ENCODE assay signal across 8 mouse cellular contexts in the genomic region with DNA sequence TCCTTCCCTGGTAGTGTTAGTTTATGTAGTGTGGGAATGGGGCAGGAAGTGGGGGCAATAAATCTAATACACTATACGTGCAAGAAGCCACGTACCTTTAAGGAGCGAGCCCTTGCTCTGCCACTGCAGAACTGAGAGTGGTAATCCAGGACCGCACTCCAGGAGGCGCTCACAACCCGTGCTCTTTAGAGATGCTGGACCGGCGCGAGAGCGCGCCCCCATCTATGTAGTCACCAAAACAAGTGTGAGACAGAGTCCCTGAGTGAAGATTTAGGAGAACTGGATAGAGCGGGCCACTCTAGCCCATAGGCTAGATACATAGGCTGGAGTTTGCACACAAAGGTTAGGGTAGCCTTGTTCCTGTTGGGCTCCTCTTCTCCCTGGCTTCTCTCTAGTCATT. TPM values are rescaled to one million over a fixed set of nuclear protein-coding genes. Genes with fewer than 3 reads are reported as not detected.
DNase-seq lines count a peak whose midpoint lies in the region; ATAC-seq and TF ChIP-seq lines count a peak whose summit lies in the region.

No protein-coding gene starts in this region.

- no peak overlapping the region for H3K4me2 ChIP-seq in heart, embryonic 11.5 days

- H3K9me3 ChIP-seq in heart, embryonic 11.5 days (replicated peaks; ENCODE audit: control insufficient read depth, low read length) = no peaks in the 10 kb centered on the region
- no peaks in the 10 kb centered on the region for H3K9me3 ChIP-seq in limb, embryonic 10.5 days (replicated peaks)

- no peaks in the 10 kb centered on the region for H3K36me3 ChIP-seq in heart, embryonic 11.5 days (ENCODE audit: control insufficient read depth, insufficient read depth, low read length)
- H3K36me3 ChIP-seq in kidney, adult 2 months (ENCODE audit: control insufficient read depth, insufficient read depth, low read length) = no peaks in the 10 kb centered on the region
- H3K36me3 ChIP-seq in limb, embryonic 10.5 days = peaks cover 12% of the 10 kb centered on the region
- no peaks in the 10 kb centered on the region for H3K36me3 ChIP-seq in splenic B cell, adult 2 months (ENCODE audit: control insufficient read depth, insufficient read depth, low read length, poor library complexity, severe bottlenecking)

- H3K4me1 ChIP-seq in heart, embryonic 11.5 days (ENCODE audit: control insufficient read depth, insufficient read depth, low read length) = peaks cover 7% of the 10 kb centered on the region
- H3K4me1 ChIP-seq in kidney, adult 2 months (ENCODE audit: control insufficient read depth, insufficient read depth, low read length) = no peaks in the 10 kb centered on the region; the same call in 1 of the 2 replicates
- H3K4me1 ChIP-seq in limb, embryonic 10.5 days = peaks cover 15% of the 10 kb centered on the region

- peak; percentile 92 for TF ChIP-seq CTCF in kidney, adult 2 months (conservative IDR thresholded peaks at IDR 0.05; ENCODE audit: insufficient read depth, insufficient read length, low read depth, low read length)

- DNase-seq in heart, adult 11 months = peak; percentile 97
- peak; percentile 84 to 91 for DNase-seq in cerebellum, postnatal 25 days
- peak; percentile 81 for DNase-seq in gastrocnemius, postnatal 14 days
- peak; percentile 91 for DNase-seq in kidney, adult 2 months
- peak; percentile 84 for DNase-seq in limb, embryonic 10.5 days (ENCODE audit: low spot score)
- peak; percentile 91 for DNase-seq in naive thymus-derived CD4-positive, alpha-beta T cell, adult 2 months (ENCODE audit: low read depth)
- DNase-seq in splenic B cell, adult 2 months (ENCODE audit: low read depth, low spot score) = peak; percentile 91

- no peaks in the 10 kb centered on the region for H3K27me3 ChIP-seq in heart, embryonic 11.5 days (ENCODE audit: control insufficient read depth, insufficient read depth, low read length)
- no peaks in the 10 kb centered on the region for H3K27me3 ChIP-seq in kidney, adult 2 months (replicated peaks; ENCODE audit: control insufficient read depth, insufficient read depth, low read length)
- H3K27me3 ChIP-seq in limb, embryonic 10.5 days (ENCODE audit: low read depth, poor library complexity, severe bottlenecking) = no peaks in the 10 kb centered on the region
- H3K27me3 ChIP-seq in splenic B cell, adult 2 months (ENCODE audit: control insufficient read depth, insufficient read depth, low read length, poor library complexity, severe bottlenecking) = no peaks in the 10 kb centered on the region; the same call in 1 of the 2 replicates

- no peak for TF ChIP-seq POLR2A in kidney, adult 2 months (IDR thresholded peaks at IDR 0.05; ENCODE audit: low read depth, low read length)

- WGBS in heart, embryonic 11.5 days (ENCODE audit: insufficient replicate concordance) = 6% methylated on average over 12 of the region's 12 CpGs
- whole genome bisulfite sequencing in kidney, adult 2 months = 2% methylated on average over 12 of the region's 12 CpGs
- WGBS in limb, embryonic 10.5 days = 7% methylated on average over 12 of the region's 12 CpGs

- no peak overlapping the region for H3K4me3 ChIP-seq in heart, embryonic 11.5 days (ENCODE audit: low read depth, low read length)
- no peak overlapping the region for H3K4me3 ChIP-seq in kidney, adult 2 months (ENCODE audit: insufficient read depth, low read depth, low read length)
- no peak overlapping the region for H3K4me3 ChIP-seq in limb, embryonic 10.5 days

- intact Hi-C loops in gastrocnemius, postnatal 14 days (cut with DNase I; ENCODE audit: low total_unique reads) = no loop called here

- no peak overlapping the region for H3K27ac ChIP-seq in heart, embryonic 11.5 days (ENCODE audit: low read depth, low read length)
- no peak overlapping the region for H3K27ac ChIP-seq in kidney, adult 2 months (ENCODE audit: insufficient read depth, low read depth, low read length)
- H3K27ac ChIP-seq in limb, embryonic 10.5 days = no peak overlapping the region

- no peak overlapping the region for H3K9ac ChIP-seq in heart, embryonic 11.5 days (ENCODE audit: low read depth, low read length)

- ATAC-seq in heart, embryonic 11.5 days (replicated peaks; ENCODE audit: insufficient number of reproducible peaks, low FRiP score, low TSS enrichment) = no peak

RNA-seq across cellular contexts. Expression of a gene that starts 2.7 kb away (rescaled TPM):
- 60.5 and 62.4 TPM in 2 replicates for polyA plus RNA-seq in heart, embryonic 11.5 days (2014; fragmentation: Nextera tagmentation; extraction: Ambion mirVana)
- 10 to 100 TPM; 35.6 to 35.8 TPM for total RNA-seq in gastrocnemius, postnatal 14 days (2021)
- 41.7 and 45.2 TPM in 2 replicates for polyA plus RNA-seq in kidney, adult 2 months (2012; rRNA removed)
- polyA plus RNA-seq in limb, embryonic 10.5 days (2016; fragmentation: Nextera tagmentation; extraction: Ambion mirVana) = 177 and 183 TPM in 2 replicates

RNA-seq across cellular contexts. Expression of a gene that starts 11.8 kb away (rescaled TPM):
- polyA plus RNA-seq in heart, embryonic 11.5 days (2014; fragmentation: Nextera tagmentation; extraction: Ambion mirVana) = 8.2 and 9.5 TPM in 2 replicates
- 1 to 10 TPM; 1.2 to 2.0 TPM for total RNA-seq in gastrocnemius, postnatal 14 days (2021)
- 9.3 and 12.2 TPM in 2 replicates for polyA plus RNA-seq in kidney, adult 2 months (2012; rRNA removed)
- polyA plus RNA-seq in limb, embryonic 10.5 days (2016; fragmentation: Nextera tagmentation; extraction: Ambion mirVana) = 37.5 and 54.1 TPM in 2 replicates

RNA-seq across cellular contexts. Expression of a gene that starts 16.2 kb away (rescaled TPM):
- 285 and 390 TPM in 2 replicates for polyA plus RNA-seq in heart, embryonic 11.5 days (2014; fragmentation: Nextera tagmentation; extraction: Ambion mirVana)
- total RNA-seq in gastrocnemius, postnatal 14 days (2021) = 100 to 1,000 TPM; 148 to 169 TPM
- 394 and 443 TPM in 2 replicates for polyA plus RNA-seq in kidney, adult 2 months (2012; rRNA removed)
- polyA plus RNA-seq in limb, embryonic 10.5 days (2016; fragmentation: Nextera tagmentation; extraction: Ambion mirVana) = 562 and 563 TPM in 2 replicates

RNA-seq across cellular contexts. Expression of a gene that starts 28.5 kb away (rescaled TPM):
- polyA plus RNA-seq in heart, embryonic 11.5 days (2014; fragmentation: Nextera tagmentation; extraction: Ambion mirVana) = 0.27 and 0.63 TPM in 2 replicates
- not detected for total RNA-seq in gastrocnemius, postnatal 14 days (2021)
- 0.17 and 0.27 TPM in 2 replicates for polyA plus RNA-seq in kidney, adult 2 months (2012; rRNA removed)
- polyA plus RNA-seq in limb, embryonic 10.5 days (2016; fragmentation: Nextera tagmentation; extraction: Ambion mirVana) = 13.8 and 19.5 TPM in 2 replicates

RNA-seq across cellular contexts. Expression of a gene that starts 33.4 kb away (rescaled TPM):
- 7.6 and 7.9 TPM in 2 replicates for polyA plus RNA-seq in heart, embryonic 11.5 days (2014; fragmentation: Nextera tagmentation; extraction: Ambion mirVana)
- total RNA-seq in gastrocnemius, postnatal 14 days (2021) = 1 to 10 TPM; 5.7 to 9.1 TPM
- 9.7 and 10.8 TPM in 2 replicates for polyA plus RNA-seq in kidney, adult 2 months (2012; rRNA removed)
- 5.9 and 9.0 TPM in 2 replicates for polyA plus RNA-seq in limb, embryonic 10.5 days (2016; fragmentation: Nextera tagmentation; extraction: Ambion mirVana)
